Mouse (Mus musculus): Measurements from ENCODE around the gene Pakap. TPM values are rescaled to one million over a fixed set of nuclear protein-coding genes. Genes with fewer than 3 reads are reported as not detected.

Gene Pakap
- polyA plus RNA-seq, 1 experiment, result 7.1 TPM

DNA sequence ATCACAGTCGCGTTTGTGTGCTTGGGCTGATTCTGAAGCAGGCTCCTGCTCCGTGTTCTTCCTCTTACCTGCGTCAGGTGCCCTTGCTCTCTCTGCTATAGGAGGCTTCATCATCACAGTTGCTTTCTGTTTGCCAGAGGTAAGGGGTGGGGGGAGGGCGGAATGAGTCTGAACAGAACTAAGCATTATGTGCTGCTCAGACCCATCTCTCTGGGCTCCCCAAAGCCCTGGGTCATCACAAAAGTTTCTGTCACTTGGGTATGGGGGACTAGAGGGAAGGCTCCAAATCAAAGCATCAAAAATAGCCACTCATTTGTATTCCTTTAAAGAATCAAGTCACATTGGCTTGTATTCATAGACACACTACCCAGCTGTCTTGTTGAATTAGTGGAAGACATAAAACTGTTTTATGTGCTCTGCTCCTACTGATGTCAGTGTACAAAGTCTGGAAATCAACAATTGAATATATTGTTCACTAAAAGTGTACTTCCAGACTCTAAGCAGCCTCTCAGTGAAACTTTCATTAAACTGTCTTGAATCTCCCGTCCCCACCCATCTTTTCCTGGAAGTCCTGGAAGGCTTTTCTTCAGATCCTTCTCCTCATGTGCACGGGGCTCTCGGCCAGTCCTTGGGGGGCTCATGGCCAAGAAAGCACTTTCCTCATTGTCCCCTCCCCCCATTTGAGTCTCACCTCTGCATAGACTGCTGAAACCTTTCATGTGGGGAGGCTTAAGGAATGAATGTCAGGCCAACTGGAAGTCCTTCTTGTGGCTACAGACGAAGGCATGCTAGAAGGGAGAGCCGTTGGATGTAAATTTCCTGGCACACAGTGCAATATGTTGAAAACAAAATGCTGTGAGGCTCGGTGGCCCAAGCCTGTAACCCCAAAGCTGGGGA, 135.8 kb downstream of the Pakap start:
- Histone ChIP-seq H3K79me3 (ENCODE audit: low read depth) (no peaks in the 10 kb centered on the region), H3ac (ENCODE audit: control insufficient read depth, insufficient read length, low read depth) (no peak overlapping the region), H3K4me3 (ENCODE audit: insufficient read depth, poor library complexity, severe bottlenecking) (no peak overlapping the region), H3K36me3 (ENCODE audit: control insufficient read depth, insufficient read depth) (no peaks in the 10 kb centered on the region), H3K27me3 (ENCODE audit: control insufficient read depth, insufficient read depth, insufficient read length) (no peaks in the 10 kb centered on the region), H3K79me2 (ENCODE audit: control insufficient read depth, insufficient read depth) (no peaks in the 10 kb centered on the region)
- TF ChIP-seq CTCF (IDR thresholded peaks at IDR 0.05; ENCODE audit: control insufficient read depth, insufficient read depth, insufficient read length) (no peak), MYOD1 (IDR thresholded peaks at IDR 0.05; ENCODE audit: control insufficient read depth, insufficient read length, low read depth) (no peak), MAX (IDR thresholded peaks at IDR 0.05) (no peak), MYOG (IDR thresholded peaks at IDR 0.05; ENCODE audit: control insufficient read depth, extremely low read depth, insufficient read length) (no peak), FOSL1 (IDR thresholded peaks at IDR 0.05; ENCODE audit: insufficient read depth, low read length, poor library complexity, severe bottlenecking) (no peak), CEBPB (IDR thresholded peaks at IDR 0.05; ENCODE audit: low read depth) (no peak), USF1 (IDR thresholded peaks at IDR 0.05; ENCODE audit: low read depth) (no peak)

DNA sequence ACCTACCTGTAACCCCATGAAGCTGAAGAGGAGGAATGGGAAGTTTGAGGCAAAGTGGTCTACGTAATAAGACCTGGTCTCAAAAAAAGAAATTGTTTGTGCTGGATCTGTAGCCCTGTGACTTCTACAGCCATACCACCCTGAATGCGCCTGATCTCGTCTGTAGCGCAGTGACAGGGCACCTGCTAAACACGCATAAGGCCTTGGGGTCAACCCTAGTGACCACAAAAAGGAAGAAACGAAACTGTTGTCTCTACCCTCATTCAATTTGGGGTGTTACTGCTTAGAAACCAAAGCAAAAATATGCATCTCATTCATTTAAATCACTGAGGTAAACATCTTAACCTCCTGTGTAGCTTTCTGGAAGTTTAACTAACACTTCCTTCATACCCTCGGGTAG, 136.6 kb downstream of the Pakap start:
- Histone ChIP-seq H3ac (ENCODE audit: control insufficient read depth, insufficient read length, low read depth) (no peak overlapping the region), H3K79me3 (ENCODE audit: low read depth) (no peaks in the 10 kb centered on the region), H3K27me3 (ENCODE audit: control insufficient read depth, insufficient read depth, insufficient read length) (no peaks in the 10 kb centered on the region), H3K79me2 (ENCODE audit: control insufficient read depth, insufficient read depth) (no peaks in the 10 kb centered on the region), H3K4me3 (ENCODE audit: insufficient read depth, poor library complexity, severe bottlenecking) (no peak overlapping the region), H3K36me3 (ENCODE audit: control insufficient read depth, insufficient read depth) (no peaks in the 10 kb centered on the region)
- TF ChIP-seq USF1 (IDR thresholded peaks at IDR 0.05; ENCODE audit: low read depth), result no peak

DNA sequence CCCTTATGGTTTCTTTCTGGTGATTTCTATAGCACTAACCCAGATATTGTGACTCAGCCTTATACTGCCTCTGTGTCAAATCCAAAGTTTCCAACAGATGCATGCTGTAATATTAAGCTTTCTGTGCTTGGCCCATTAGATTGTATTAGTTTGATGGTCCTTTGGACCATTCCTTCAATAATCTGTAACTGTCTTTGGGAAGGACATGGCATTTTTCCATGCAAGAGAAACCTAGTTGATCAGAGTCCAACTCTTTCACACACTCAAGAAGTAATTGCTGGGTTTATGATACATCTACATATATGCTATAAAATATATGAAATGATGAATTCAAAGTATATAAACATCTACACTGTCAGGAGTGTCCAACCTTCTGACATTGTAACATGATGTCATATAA, 147.9 kb downstream of the Pakap start:
- H3K4me3 ChIP-seq (ENCODE audit: insufficient read depth, poor library complexity, severe bottlenecking), result no peak overlapping the region
- H3K79me3 ChIP-seq (ENCODE audit: low read depth), result no peaks in the 10 kb centered on the region
- H3K79me2 ChIP-seq (ENCODE audit: control insufficient read depth, insufficient read depth), result no peaks in the 10 kb centered on the region
- no peaks in the 10 kb centered on the region for H3K36me3 ChIP-seq (ENCODE audit: control insufficient read depth, insufficient read depth)
- no peaks in the 10 kb centered on the region for H3K27me3 ChIP-seq (ENCODE audit: control insufficient read depth, insufficient read depth, insufficient read length)
- TF ChIP-seq CTCF (IDR thresholded peaks at IDR 0.05; ENCODE audit: control insufficient read depth, insufficient read depth, insufficient read length) (no peak), MYOD1 (IDR thresholded peaks at IDR 0.05; ENCODE audit: control insufficient read depth, insufficient read length, low read depth) (no peak), FOSL1 (IDR thresholded peaks at IDR 0.05; ENCODE audit: insufficient read depth, low read length, poor library complexity, severe bottlenecking) (no peak), MYOG (IDR thresholded peaks at IDR 0.05; ENCODE audit: control insufficient read depth, extremely low read depth, insufficient read length) (no peak), USF1 (IDR thresholded peaks at IDR 0.05; ENCODE audit: low read depth) (no peak), MAX (IDR thresholded peaks at IDR 0.05) (no peak), CEBPB (IDR thresholded peaks at IDR 0.05; ENCODE audit: low read depth) (no peak)
- H3ac ChIP-seq (ENCODE audit: control insufficient read depth, insufficient read length, low read depth), result no peak overlapping the region

- Histone ChIP-seq H3ac (ENCODE audit: control insufficient read depth, insufficient read length, low read depth) (no peak overlapping the region), H3K4me3 (ENCODE audit: insufficient read depth, poor library complexity, severe bottlenecking) (no peak overlapping the region), H3K79me3 (ENCODE audit: low read depth) (no peaks in the 10 kb centered on the region), H3K79me2 (ENCODE audit: control insufficient read depth, insufficient read depth) (no peaks in the 10 kb centered on the region), H3K27me3 (ENCODE audit: control insufficient read depth, insufficient read depth, insufficient read length) (no peaks in the 10 kb centered on the region), H3K36me3 (ENCODE audit: control insufficient read depth, insufficient read depth) (no peaks in the 10 kb centered on the region)
- TF ChIP-seq MAX (IDR thresholded peaks at IDR 0.05) (no peak), MYOG (IDR thresholded peaks at IDR 0.05; ENCODE audit: control insufficient read depth, extremely low read depth, insufficient read length) (no peak), CEBPB (IDR thresholded peaks at IDR 0.05; ENCODE audit: low read depth) (no peak), MYOD1 (IDR thresholded peaks at IDR 0.05; ENCODE audit: control insufficient read depth, insufficient read length, low read depth) (no peak), CTCF (IDR thresholded peaks at IDR 0.05; ENCODE audit: control insufficient read depth, insufficient read depth, insufficient read length) (no peak), USF1 (IDR thresholded peaks at IDR 0.05; ENCODE audit: low read depth) (no peak), FOSL1 (IDR thresholded peaks at IDR 0.05; ENCODE audit: insufficient read depth, low read length, poor library complexity, severe bottlenecking) (no peak)
Observed at GRCm38 (mm10) chr4:57716735-57717134, 148.8 kb downstream of the Pakap start.

GRCm38 (mm10) chr4:57717354-57717753, 149.4 kb downstream of the Pakap start, which contains the start of gene Akap2:
Gene Akap2 (plus strand): TSS chr4:57717657.
- H3K36me3 ChIP-seq (ENCODE audit: control insufficient read depth, insufficient read depth), result no peaks in the 10 kb centered on the region
- no peaks in the 10 kb centered on the region for H3K79me3 ChIP-seq (ENCODE audit: low read depth)
- H3K79me2 ChIP-seq (ENCODE audit: control insufficient read depth, insufficient read depth), result no peaks in the 10 kb centered on the region
- H3K27me3 ChIP-seq (ENCODE audit: control insufficient read depth, insufficient read depth, insufficient read length), result no peaks in the 10 kb centered on the region
- TF ChIP-seq MYOD1 (IDR thresholded peaks at IDR 0.05; ENCODE audit: control insufficient read depth, insufficient read length, low read depth) (no peak), MYOG (IDR thresholded peaks at IDR 0.05; ENCODE audit: control insufficient read depth, extremely low read depth, insufficient read length) (no peak), MAX (IDR thresholded peaks at IDR 0.05) (no peak), FOSL1 (IDR thresholded peaks at IDR 0.05; ENCODE audit: insufficient read depth, low read length, poor library complexity, severe bottlenecking) (no peak), CEBPB (IDR thresholded peaks at IDR 0.05; ENCODE audit: low read depth) (no peak), USF1 (IDR thresholded peaks at IDR 0.05; ENCODE audit: low read depth) (no peak), CTCF (IDR thresholded peaks at IDR 0.05; ENCODE audit: control insufficient read depth, insufficient read depth, insufficient read length) (no peak)
- no peak within 1 kb of the TSS for H3K4me3 ChIP-seq (ENCODE audit: insufficient read depth, poor library complexity, severe bottlenecking)
- no peak within 1 kb of the TSS for H3ac ChIP-seq (ENCODE audit: control insufficient read depth, insufficient read length, low read depth)
